Mouse (Mus musculus) retina, postnatal 7 days (tissue): ENCODE data around the gene Trim56.
"Not testable (repeated sequence)": the region's sequence is repeated elsewhere in the genome, so short reads cannot be mapped to it uniquely, and the experiment has no call there.

Experiments used
- DNase-seq: peaks from one replicate; pipeline ENCODE4 v3.0.0-alpha.2; 2012; ENCODE audit warnings: low read depth, low spot score

The Trim56 gene

DNA sequence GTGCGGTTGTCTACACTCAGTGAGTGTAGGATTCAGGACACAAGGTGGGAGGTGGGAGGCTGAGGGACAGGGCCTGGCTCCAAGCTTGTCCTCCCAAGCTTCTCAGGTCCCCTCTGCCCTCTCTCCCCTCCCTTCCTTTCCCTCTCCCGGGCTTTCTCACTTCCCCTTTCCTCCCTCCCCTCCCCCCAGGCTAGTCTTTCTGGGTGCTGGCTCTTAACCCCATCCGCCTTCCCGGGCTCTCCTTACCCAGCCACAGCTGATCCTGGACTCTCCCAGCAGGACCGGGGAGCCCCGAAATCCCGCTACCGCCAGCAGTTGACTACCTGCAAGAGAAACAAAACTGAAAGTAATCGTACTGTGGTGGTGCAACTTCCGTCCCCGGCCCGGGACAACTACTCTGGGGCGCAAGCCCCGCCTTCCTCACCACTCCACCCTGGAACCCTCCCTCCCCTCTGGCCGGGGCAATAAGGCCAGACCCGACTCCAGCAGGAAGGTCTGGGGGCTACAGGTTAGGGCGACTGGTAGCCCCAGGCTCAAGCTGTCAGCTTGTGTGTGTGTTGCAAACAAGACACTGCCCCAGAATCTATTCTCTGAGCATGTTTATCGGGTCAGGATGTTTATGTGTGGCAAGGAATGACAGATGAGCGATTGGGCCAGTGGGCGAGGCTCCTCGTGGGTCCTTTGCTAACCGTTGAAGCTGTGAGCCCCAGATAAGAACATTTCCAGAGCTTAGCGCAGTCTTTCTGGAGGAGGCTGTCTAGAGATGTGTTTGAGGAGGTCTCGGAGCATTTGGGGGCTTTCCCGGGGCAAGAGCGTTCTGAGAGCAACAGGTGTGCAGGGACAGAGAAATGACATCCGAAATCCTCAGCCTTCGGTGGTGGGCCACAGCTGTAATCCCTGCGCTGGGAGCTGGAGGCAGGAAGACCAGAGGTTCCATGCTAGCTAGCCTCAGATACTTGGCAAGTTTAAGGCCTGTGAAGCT is at the start of gene Trim56:
TSS of gene Trim56 (minus strand) at position 344 of the 982 bp plus-strand sequence.
- no peak for DNase-seq

DNA sequence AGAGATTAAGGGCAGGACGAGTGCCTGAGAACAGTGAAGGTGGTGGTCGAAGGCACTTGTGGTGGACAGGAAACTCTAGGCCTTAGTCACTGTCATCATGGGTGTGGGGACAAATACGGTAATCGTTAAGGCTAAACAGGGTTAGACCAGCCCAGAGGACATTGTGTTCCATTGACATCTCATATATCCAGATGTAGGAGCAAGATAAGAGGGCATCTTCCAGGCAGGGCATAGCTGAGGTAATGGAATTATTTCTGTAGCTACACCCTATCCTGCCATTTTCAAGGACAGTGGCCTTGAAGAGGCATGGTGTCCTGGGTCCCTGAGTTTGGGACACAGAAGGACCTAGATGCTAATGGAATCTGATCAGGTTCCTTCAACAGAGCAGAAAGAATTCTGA is 45.8 kb upstream of the Trim56 start:
- DNase-seq: no peak

DNA sequence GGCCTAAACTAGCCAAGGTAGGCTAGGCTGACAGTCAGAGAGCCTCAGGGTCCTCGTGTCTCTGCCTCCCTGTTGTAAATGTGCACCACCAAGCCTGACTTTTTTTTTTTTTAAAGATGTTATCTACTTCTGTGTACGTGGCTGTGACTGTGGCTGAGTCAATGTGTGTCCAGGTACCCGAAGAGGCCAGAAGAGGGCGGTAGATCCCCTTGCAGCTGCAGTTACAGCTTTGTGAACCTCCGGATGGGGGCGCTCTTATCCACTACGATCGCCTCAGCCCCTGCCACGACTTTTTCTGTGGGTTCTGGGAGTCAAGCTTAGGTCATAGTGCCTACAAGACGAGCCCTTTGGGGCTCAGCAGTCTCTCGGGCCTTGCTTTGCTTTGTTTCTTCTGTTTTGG is 43.5 kb upstream of the Trim56 start:
- no peak for DNase-seq

DNA sequence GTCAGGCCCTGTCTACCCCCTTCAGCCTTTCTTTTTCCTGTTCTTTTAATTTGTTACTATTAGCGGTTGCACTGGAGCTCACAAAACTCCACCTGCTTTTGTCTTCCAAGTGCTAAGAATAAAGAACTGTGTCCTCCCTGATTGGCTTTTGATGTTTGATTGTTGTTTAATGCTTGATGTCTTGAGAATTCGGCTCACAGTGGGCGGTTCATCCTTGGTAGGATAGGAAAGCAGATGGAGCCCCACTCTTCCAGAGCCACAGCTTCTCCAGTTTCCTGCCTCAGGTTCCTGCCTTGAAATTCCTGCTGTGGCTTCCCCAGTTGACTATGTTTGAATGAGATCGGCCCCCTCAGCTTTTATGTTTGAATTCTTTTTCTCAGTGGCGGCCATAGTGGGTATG is 37.3 kb upstream of the Trim56 start:
- no peak for DNase-seq

DNA sequence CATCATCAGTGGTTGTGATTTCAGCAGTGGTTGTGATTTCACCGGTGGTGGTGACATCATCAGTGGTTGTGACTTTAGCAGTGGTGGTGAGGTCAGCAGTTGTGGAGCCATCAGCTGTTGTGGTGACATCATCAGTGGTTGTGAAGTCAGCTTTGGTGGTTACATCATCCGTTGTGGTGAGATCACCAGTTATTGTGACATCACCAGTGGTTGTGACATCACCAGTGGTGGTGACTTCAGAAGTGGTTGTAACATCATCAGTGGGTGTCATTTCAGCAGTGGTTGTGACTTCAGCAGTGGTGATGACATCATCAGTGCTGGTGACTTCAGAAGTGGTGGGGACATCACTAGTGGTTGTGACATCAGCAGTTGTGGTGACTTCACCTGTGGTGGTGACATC is 36.6 kb upstream of the Trim56 start:
- DNase-seq: no peak

DNA sequence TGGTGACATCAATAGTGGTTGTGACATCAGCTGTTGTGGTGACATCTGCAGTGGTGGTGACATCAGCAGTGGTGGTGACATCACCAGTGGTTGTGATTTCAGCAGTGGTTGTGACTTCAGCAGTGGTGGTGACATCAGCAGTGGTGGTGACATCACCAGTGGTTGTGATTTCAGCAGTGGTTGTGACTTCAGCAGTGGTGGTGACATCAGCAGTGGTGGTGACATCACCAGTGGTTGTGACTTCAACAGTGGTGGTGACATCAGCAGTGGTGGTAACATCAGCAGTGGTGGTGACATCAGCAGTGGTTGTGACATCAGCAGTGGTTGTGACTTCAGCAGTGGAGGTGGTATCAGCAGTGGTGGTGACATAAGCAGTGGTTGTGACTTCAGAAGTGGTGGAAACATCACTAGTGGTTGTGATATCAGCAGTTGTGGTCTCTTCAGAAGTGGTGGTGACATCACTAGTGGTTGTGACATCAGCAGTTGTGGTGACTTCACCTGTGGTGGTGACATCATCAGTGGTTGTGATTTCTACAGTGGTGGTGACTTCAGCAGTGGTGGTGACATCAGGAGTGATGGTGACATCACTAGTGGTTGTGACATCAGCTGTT is 33.4 kb upstream of the Trim56 start, which contains the start of gene Muc3:
TSS of gene Muc3 (minus strand) at position 51 of the 611 bp plus-strand sequence.
- DNase-seq: not testable (repeated sequence)

DNA sequence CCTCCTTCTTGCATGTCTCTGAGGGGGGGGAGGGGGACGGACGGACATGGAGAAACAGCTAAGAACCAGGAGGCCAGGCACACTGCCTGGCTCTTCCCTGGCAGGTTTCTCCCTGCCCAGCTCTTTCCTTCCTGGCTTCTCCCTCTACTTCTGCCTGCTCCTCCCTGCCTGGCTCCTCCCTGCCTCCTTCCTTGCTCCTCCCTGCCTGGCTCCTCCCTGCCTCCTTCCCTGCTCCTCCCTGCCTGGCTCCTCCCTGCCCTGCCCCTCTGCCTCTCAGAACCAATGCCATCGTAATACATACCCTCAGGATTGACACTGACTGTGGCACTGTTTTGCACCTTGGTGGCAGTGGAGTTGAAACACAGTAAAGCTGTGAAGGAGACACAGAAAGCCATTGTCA is 24.8 kb upstream of the Trim56 start:
- no peak for DNase-seq

DNA sequence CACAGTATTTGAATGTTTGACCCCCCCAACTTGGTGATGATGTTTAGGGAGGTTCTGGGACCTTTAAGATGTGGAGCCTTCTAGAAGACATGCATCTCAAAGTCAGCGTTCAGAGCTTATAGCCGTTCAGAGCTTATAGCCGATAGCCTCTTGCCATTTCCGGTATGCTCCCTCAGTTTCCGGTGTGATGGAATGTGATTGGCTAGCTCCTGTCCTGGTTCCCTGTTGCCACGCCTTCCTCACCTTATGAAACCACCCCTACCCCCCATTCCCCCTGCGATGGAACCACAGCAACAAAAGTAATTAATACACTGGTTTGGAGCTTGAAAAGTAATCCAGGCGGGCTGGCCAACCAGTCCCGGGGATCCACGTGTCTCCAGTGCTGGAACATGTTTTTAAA is 23.0 kb upstream of the Trim56 start:
- DNase-seq: no peak

DNA sequence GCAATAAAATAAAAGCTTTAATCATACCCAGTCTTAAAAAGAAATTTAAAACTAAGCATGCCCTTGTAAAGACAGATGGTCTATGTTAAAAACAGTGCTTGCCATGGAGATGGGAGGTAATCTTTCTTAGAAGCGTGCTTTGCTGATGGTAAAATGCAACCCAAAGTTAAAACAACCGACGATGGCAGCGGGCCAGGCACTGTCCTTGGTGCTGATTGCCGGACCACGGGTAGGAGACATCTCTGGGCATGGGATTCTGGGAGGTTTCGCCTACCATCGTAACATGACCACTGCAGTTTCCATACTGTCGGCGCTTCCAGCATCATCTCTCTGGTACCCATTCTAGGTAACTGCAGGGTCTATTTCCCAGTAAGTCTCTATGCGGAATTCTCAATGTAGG is 18.9 kb upstream of the Trim56 start:
- no peak for DNase-seq

DNA sequence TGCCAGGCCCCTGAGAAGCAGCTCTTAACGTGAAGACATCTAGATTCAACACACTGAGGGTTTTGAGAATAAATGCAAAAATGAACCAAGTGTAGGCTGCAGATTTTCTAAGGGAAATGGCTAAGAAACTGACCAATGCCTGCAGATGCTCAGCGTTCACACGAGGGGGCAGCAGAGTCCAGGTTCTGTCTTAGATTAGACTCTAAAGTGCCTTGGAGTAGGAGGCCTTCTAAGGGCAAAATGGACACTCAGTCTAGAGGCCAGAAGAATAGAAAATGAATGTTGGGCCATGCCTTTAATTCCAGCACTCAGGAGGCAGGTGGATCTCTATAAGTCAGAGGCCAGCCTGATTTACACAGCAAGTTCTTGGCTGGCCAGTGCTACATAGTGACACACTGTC is 15.5 kb upstream of the Trim56 start:
- DNase-seq: peak; percentile 46

DNA sequence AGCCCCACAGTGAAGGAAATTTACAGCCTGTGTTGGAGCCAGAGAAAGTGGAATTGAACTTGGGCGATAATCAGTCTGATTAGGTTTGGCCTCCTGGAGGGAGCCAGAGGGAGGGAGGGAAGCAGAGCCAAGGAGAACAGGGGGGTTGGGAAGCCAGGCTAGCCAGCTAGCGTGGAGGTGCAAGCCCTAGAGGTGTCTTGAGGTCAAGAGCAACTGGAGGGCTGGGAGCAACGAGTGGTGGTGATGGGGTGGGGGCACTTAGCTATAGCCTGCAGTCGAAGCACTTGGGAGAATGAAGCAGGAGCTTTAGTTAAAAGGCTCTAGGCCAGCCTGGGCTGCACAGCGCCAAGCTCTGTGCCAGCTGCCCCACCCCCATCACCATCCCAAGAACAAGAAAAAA is 13.3 kb upstream of the Trim56 start:
- no peak for DNase-seq

DNA sequence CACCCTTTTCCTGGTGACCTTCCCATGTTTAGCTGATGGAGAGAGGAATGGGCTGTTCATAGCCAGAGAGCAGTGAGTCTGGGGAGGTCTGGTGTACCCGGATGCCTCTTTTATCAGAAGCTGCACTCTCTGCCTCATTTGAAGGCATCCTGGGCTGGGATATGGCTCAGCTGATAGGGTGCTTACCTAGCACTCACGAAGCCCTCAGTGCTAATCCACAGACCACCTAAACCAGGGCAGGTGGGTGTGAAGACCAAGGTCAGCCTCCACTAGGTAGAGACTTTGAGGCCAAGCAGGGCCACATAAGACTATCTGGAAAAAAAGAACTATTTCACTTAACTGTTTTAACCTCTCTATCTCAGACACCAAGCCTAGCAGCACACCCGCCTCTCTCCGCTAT is 7.5 kb upstream of the Trim56 start:
- DNase-seq: no peak

DNA sequence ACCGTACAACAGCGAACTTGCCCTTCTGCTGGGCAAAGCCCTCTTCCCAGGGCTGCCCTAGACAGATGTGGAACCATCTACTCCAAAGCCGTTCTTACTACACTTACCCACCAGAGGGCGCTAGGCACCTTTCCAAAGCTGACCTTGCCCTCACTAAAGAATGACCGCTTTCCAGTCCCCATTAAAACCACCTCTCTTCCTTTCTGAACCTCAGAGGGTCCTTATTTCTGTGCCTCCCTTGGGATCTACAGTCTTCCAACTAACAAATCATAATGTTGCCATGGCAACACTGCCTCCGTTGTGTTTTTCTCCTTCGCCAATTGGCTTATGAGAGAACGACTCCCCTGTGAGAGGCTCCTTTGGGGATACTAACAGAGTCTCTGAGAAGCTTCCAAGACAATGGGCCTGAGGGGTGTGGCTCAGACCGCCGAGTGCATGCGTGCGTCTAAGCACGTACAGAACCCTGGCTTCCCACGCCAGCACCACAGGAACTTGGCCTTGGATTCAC is 6.7 kb upstream of the Trim56 start:
- DNase-seq: peak; percentile 46

DNA sequence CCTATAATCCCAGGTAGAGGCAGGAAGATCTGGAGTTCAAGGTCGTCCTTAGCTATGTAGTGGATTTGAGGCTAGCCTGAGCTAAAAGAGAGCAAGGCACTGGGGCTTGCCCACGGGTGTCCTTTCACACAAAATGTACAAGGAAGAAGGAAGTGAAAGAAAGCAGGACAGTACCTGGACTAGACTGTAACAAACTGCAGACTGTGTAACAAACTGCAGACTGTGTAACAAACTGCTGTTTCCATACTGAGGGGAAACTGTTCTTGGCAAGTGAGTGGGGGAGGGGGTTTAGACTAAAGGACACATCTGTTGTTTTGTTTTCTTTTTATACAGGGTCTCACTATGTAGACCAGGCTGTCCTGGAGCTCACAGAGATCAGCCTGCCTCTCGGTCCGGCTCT is 5.3 kb upstream of the Trim56 start:
- no peak for DNase-seq

DNA sequence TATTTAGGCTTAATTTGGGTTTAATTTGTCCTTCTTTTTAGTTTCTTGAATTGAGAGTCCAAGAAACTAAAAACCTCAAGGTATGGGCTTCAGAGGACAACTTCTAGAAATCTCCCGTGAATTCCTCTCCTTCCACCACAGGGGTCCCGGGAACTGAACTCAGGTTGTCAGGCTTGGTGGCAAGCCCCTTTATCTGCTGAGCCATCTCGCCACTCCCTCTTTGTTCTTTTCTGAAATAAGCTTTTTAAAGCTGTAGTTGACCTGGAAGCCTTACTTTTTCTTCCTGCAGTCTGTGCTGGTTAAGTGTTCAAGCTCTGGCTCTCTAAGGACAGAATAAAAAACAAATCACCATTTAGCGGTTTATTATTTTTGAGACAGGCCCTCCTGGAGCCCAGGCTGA is 2.9 kb upstream of the Trim56 start:
- DNase-seq: no peak

DNA sequence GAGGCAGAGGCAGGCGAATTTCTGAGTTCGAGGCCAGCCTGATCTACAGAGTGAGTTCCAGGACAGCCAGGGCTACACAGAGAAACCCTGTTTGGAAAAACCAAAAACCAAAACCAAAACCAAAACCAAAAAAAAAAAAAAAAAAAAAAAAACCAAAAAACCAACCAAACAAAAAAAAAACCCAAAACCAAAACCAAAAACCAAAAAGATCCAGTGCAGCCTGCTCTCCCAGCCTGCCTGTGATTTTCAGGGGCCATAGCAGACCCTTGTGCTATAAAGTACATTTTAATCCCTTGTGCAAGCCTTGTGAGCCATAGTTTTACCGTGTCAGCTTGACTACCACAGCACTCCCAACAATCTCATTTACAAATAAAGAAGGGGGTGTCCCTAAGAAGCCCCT is 2.0 kb upstream of the Trim56 start:
- DNase-seq: not testable (repeated sequence)

DNA sequence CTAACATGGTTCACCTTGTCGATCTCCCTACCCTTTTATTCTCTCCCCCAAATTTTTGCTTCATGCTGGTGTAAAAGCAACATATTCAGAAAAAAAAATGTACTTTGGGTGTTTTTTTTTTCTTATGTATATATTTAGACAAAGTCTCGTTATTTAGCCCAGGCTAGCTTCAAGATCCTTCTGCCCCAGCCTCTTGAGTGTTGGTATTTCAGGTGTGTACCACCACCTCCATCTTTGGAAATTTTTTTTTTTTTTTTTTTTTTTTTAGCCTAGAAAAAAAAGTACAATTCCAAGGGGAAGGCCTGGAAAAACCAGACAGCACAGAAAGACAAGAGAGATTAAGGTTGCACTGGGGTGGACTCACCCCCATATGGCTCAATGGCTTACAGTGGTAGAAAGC is 978 bp upstream of the Trim56 start:
- no peak for DNase-seq

DNA sequence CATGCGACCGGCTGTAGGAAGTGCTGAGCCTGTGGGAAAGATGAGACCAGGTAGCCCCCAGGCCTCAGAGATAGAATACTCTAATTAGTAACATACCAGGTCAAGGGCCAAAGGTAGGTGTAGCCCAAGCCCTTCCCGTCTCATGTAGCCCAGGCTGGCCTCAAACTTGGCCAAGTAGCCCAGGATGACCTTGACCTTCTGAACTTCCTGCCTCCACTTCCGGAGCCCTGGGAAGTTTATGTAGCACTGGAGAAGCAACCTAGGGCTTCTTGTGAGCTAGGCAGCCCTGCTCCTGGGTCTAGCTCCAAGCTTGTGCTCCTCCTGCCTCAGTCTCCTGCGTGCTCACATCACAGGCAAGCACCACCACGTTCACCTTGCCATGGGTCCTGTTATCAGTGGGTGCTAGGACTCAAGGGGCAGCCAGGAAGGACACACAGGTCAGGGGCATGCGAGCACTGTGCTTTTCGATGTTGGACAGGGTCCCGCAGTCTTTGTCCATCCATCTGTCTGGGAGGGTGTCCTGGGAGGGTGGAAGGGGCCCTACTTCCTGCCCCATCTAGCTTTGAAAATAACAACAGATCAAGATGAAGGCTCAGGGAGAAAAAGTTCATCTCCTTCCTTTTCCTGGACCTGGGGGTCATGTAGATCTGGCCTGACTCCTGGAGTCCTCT is 983 bp downstream of the Trim56 start:
- no peak for DNase-seq

DNA sequence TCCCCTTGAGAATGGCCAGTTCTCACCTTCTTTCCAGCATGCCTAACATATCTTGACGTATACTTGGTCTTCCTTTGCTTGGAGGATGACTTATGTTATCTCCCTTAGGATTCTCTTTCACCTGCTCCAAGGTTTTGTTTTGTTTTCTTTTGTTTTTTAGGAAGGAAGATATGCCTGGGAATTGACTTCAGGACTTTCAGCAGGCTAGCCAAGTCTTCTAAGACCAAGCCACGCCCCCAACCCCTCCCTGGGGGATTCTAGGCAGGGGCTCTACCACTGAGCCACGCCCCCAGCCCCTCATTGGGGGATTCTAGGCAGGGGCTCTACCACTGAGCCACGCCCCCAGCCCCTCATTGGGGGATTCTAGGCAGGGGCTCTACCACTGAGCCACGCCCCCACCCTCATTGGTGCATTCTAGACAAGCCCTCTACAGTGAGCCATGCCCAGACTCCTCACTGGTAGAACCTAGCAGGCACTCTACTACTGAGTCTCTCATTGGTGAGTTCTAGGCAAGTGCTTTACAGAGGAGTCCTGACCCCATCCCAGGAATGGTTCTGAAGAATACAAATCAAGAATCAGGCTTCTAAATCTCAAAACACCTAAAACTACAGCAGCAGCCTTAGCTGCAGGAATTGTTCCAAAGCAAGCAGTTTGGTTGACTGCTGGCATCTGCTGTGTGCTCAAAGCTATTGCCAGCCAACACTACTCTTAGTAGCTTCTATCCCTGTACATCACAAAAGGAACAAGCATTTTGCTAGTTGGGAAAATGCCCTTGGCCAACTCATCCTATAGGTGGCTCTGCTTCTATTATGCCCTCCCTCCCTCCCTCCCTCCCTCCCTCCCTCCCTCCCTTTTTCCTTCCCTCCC is 4.2 kb downstream of the Trim56 start:
- no peak for DNase-seq

DNA sequence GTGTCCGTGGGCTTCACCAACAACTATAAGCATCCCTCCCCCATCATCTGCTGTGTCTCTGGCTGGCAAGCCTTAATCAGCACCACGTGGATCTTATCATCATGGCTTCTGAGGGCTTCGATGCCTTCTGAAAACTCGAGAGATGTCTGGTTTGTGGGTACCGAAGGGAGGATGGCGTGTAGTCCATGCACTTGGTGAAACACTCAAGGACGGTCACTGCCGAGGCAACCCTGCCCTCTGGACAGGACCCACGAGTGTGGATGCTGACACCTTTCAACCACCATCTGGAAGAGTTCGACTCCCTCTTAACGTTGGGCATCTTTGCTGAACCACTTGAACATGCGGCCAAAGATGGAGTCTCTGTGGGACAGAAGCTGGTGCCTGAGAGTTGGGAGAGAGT is 5.1 kb downstream of the Trim56 start:
- no peak for DNase-seq

DNA sequence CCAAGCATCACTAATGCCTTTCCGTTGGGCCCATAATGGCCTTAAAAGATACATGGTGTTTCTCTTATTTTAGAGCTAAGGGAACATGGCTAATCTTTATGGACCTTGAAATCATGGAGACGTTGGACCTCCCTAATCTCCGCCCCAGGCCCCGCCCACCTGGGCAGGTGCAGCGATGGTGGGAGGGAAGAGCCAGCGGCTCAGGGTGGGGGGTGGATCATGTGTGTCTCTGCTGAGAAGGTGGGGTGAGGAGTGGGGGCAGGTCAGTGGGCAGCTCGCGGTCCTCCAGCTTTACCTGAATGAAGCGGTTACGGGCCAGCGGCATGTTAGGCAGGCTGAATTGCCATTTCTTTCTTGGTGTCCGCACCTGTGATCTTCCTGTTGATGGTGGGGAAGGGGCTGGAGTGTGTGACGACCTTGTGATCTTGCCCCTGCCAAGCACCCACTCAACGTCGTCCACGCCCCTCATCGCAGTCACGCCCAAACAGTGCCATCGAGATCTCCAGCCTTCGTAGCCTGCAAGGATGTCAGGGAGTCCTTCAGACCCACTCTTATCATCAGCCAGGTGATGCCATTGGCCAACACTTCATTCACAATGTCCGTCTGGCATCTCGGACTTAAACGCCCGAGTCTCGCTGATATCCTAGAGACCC is 5.9 kb downstream of the Trim56 start:
- no peak for DNase-seq
